Mouse (Mus musculus) v-Abl transformed pro-B cells (cell line): ENCODE measurements around the gene Nup98.

Experiments used
- in situ Hi-C, 2 experiments: fragments of 400-800 bp; cut with MboI; formaldehyde crosslinking; loops; one replicate each; pipeline ENCODE4 v1.15.1; 2025; ENCODE audit not compliant: unreplicated experiment in 2 of 2

The Nup98 gene

DNA sequence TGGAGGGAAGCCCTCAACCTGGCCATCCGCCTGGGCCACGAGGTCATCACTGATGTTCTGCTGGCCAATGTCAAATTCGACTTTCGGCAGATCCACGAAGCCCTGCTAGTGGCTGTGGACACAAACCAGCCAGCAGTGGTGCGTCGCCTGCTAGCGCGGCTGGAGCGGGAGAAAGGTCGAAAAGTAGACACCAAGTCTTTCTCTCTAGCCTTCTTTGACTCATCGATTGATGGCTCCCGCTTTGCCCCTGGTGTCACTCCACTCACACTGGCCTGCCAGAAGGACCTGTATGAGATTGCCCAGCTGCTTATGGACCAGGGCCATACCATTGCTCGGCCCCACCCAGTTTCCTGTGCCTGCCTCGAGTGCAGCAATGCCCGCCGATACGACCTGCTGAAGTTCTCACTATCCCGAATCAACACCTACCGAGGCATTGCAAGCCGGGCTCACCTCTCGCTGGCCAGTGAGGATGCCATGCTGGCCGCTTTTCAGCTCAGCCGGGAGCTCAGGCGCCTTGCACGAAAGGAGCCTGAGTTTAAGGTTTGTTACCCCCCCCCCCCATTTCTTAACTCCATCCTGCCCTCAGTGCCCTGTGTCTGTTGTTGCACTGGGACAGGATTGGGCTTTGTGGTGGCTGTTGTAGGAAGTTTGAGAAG is 125.8 kb downstream of the Nup98 start:
- in situ Hi-C loops, result loop anchor here (5.0 to 25.0 kb wide), 5 partner anchors 167 to 1122 kb away; partner anchors contain the start of genes Gm45837 (in 1 of the 2), P2ry2 (in 1 of the 2), P2ry6 (in 1 of the 2) and Pde2a (in 1 of the 2)

DNA sequence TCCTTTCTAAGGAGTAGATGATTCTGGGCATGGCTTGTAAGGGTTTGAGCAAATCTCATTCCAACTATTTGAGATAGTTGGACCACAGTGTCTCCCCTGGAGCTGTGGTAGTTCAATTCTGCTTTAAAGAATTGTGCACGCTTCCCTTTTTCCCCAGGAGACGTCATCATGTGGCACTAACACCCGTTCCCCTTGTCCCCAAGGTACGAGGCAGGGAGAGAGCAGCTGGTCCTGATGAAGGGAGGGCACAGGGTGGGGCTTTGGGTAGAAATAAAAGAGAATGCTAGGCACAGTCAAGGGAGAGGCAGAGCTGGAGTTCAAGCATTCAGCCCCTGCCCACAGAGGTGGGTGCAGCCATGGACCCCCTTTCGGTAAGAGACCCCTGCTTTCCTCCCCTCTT is 127.2 kb downstream of the Nup98 start, which contains the start of gene Trpc2:
Gene Trpc2, plus strand, starts transcription at position 301 of the 400 bp plus-strand sequence.
- in situ Hi-C loops, result loop anchor here (5.0 to 25.0 kb wide), 5 partner anchors 166 to 1121 kb away; partner anchors contain the start of genes Gm45837 (in 1 of the 2), P2ry2 (in 1 of the 2), P2ry6 (in 1 of the 2) and Pde2a (in 1 of the 2)

DNA sequence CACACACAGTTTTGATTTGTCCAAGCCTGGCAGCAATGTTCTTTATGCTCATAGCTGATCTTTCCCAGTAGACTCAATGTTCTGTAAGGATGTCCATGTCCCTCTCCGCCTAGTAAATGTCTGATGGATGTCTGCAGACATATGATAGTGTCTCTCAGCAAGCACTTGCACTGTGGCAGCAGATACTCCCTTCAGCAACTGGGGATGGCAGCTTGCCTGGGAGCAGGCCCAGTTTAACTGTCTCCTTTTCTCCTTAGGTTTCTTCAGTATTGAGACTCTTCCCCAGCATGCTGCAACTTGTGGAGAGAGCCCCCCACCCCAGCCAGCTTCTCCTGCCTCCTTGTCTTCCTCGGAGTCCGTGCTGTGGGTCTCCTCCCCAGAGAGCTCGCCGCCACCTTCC is 128.2 kb downstream of the Nup98 start:
- in situ Hi-C loops, result loop anchor here (5.0 to 25.0 kb wide), 5 partner anchors 164 to 1119 kb away; partner anchors contain the start of genes Gm45837 (in 1 of the 2), P2ry2 (in 1 of the 2), P2ry6 (in 1 of the 2) and Pde2a (in 1 of the 2)

DNA sequence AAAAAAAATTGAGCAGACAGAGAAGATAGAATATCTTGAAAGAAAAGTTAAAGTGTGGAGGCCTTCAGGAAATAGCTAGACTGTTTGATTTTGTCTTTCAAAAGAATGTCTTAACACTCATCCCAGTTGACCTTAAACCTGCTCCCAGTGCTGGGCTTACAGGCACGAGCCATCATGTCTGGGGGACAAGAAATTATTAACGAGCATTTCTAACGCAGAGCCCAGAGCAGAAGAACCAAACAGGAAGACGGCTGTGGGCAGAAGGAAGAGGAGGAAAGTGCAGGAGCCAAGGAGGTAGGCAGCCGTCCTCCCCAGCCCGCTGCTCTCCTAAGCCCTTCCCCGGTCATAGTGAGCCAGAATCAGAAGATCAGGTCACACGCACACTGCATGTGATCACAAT is 129.7 kb downstream of the Nup98 start:
- in situ Hi-C loops, result loop anchor here (5.0 to 25.0 kb wide), 5 partner anchors 163 to 1118 kb away; partner anchors contain the start of genes Gm45837 (in 1 of the 2), P2ry2 (in 1 of the 2), P2ry6 (in 1 of the 2) and Pde2a (in 1 of the 2)

DNA sequence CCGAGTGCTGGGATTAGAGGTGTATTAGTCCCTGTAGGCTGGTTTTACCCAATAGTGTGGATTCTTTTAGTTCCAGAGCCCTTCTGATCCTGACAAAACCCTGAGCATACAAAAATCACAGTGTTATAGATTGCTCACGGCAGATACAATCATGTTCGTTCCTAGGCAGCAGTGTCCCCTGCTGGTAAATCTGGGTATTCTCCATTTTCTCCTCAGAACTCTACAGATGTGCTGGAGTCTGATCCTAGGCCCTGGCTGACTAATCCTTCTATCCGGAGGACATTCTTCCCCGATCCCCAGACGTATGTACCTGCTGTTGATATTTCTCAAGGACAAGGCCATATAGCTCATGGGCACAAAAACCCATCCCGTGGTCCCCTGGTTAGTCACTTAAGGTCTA is 131.5 kb downstream of the Nup98 start:
- in situ Hi-C loops, result loop anchor here (5.0 to 25.0 kb wide), 7 partner anchors 81 to 1116 kb away; partner anchors contain the start of genes Clpb (in 2 of the 2), Gm45837 (in 1 of the 2), P2ry2 (in 1 of the 2) and P2ry6 (in 1 of the 2)

DNA sequence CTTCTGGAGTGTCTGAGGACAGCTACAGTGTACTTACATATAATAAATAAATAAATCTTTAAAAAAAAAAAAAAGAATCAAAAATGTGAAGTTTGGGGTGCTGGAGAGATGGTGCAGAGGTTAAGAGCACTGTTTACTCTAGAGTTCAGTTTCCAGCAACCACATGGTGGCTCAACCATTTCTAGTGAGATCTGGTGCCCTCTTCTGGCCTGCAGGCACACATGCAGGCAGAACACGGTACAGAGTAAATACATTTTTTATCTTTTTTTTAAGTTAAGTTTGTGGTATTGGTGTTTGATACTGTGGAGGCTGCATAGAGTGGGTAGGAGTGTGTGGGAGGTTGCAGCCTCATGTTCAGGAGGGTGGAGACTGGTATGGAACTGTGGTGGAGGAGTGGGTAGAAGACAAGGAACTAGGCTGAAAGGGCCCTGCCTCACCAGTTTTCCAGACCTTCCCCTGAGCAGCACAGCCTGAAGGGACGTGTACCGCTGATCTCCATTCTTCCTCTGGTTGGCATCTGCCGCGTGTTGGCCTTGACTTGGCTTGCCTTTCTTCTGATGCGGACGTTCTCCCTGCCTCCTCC is 133.2 kb downstream of the Nup98 start:
- in situ Hi-C loops, result loop anchor here (5.0 to 25.0 kb wide), 7 partner anchors 80 to 1115 kb away; partner anchors contain the start of genes Clpb (in 2 of the 2), Gm45837 (in 1 of the 2), P2ry2 (in 1 of the 2) and P2ry6 (in 1 of the 2)
